Mouse (Mus musculus): Measurements from ENCODE around the gene Mogat1. TPM values are rescaled to one million over a fixed set of nuclear protein-coding genes. Genes with fewer than 3 reads are reported as not detected.
A peak's percentile ranks its signal among the peaks of the same experiment; 100 is the strongest.
"Not testable (repeated sequence)": the region's sequence is repeated elsewhere in the genome, so short reads cannot be mapped to it uniquely, and the experiment has no call there.

The Mogat1 gene
- 0.39 and 0.46 TPM in 2 replicates for polyA plus RNA-seq (2015; fragmentation: Nextera tagmentation; extraction: Ambion mirVana)

- Histone ChIP-seq H3K36me3 (ENCODE audit: insufficient read depth, low read length) (no peaks in the 10 kb centered on the region), H3K4me2 (replicated peaks; ENCODE audit: low read depth, low read length) (peak within 1 kb of the TSS; percentile 55), H3K9me3 (ENCODE audit: low read length) (no peaks in the 10 kb centered on the region), H3K4me1 (ENCODE audit: insufficient read depth, low read length) (no peaks in the 10 kb centered on the region; the same call in 1 of the 2 replicates), H3K9ac (replicated peaks; ENCODE audit: low read length) (0 out of 2 replicates have a peak within 1 kb of the TSS, but pooled peaks have one; percentile 31), H3K4me3 (ENCODE audit: low read length) (peak within 1 kb of the TSS; percentile 23), H3K27ac (ENCODE audit: low read length) (no peak within 1 kb of the TSS), H3K27me3 (ENCODE audit: insufficient read depth, low read length) (no peaks in the 10 kb centered on the region; the same call in 1 of the 2 replicates)
- WGBS: 58% methylated on average over 5 of the region's 5 CpGs
- ATAC-seq (ENCODE audit: low FRiP score, low TSS enrichment): no peak
These were observed at the start of gene Mogat1 for GRCm38 (mm10) chr1:78510862-78511261. TSS of gene Mogat1 (plus strand) at chr1:78510991.

DNA sequence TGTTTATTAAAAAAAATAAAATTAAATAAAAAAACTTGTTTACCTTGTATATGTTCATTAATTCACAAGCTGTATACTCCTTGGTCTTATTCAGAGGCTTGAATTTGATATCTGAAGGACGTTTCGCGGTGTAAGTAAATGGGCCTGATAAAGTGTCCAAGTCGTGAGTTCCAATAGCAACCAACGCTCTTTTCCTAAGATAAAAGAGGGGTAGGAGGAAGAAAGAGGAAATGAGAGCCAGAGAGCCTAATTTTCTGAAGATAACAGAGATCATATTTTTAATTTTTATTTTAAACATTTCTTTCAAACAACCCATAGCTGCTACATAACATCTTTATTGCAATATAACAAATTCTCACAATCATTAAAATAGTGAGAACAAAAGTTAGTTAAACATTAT is 38.4 kb upstream of the Mogat1 start:
- Histone ChIP-seq H3K4me3 (ENCODE audit: low read length) (no peak overlapping the region), H3K4me2 (replicated peaks; ENCODE audit: low read depth, low read length) (no peak overlapping the region), H3K27ac (ENCODE audit: low read length) (no peak overlapping the region), H3K9ac (replicated peaks; ENCODE audit: low read length) (no peak overlapping the region), H3K9me3 (ENCODE audit: low read length) (no peaks in the 10 kb centered on the region), H3K27me3 (ENCODE audit: insufficient read depth, low read length) (no peaks in the 10 kb centered on the region), H3K36me3 (ENCODE audit: insufficient read depth, low read length) (peaks cover 34% of the 10 kb centered on the region), H3K4me1 (ENCODE audit: insufficient read depth, low read length) (no peaks in the 10 kb centered on the region)
- 92% methylated on average over 5 of the region's 5 CpGs for WGBS
- ATAC-seq (ENCODE audit: low FRiP score, low TSS enrichment): no peak

DNA sequence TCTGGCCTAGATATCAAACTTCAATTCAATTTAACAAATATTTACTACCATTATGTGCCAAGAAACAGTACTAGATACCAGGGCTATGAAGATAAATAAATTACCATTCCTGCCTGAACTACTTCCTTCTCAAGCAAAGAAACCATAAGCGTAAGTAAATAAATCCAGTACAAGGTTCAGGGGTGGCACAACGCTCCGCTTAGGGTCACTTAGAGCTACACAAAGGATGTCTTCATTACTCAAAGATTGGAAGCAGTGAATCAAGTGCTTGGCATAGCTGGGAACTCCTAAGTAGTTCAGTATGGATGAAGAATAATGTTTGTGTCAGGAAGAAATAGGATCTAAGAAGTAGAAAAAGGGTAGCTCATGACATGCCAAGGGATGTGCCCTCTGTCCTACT is 27.4 kb upstream of the Mogat1 start:
- H3K9me3 ChIP-seq (ENCODE audit: low read length): no peaks in the 10 kb centered on the region
- H3K4me3 ChIP-seq (ENCODE audit: low read length): no peak overlapping the region
- ATAC-seq (ENCODE audit: low FRiP score, low TSS enrichment): no peak
- H3K9ac ChIP-seq (replicated peaks; ENCODE audit: low read length): no peak overlapping the region
- peaks cover 12% of the 10 kb centered on the region; the same call in 1 of the 2 replicates for H3K36me3 ChIP-seq (ENCODE audit: insufficient read depth, low read length)
- H3K4me1 ChIP-seq (ENCODE audit: insufficient read depth, low read length): peaks cover 9% of the 10 kb centered on the region
- H3K4me2 ChIP-seq (replicated peaks; ENCODE audit: low read depth, low read length): no peak overlapping the region
- H3K27ac ChIP-seq (ENCODE audit: low read length): no peak overlapping the region
- 91% methylated on average over 3 of the region's 3 CpGs for WGBS
- no peaks in the 10 kb centered on the region for H3K27me3 ChIP-seq (ENCODE audit: insufficient read depth, low read length)

- Histone ChIP-seq H3K4me1 (ENCODE audit: insufficient read depth, low read length) (peaks cover 9% of the 10 kb centered on the region), H3K4me3 (ENCODE audit: low read length) (no peak overlapping the region), H3K4me2 (replicated peaks; ENCODE audit: low read depth, low read length) (no peak overlapping the region), H3K27me3 (ENCODE audit: insufficient read depth, low read length) (no peaks in the 10 kb centered on the region), H3K27ac (ENCODE audit: low read length) (no peak overlapping the region), H3K9ac (replicated peaks; ENCODE audit: low read length) (no peak overlapping the region), H3K9me3 (ENCODE audit: low read length) (no peaks in the 10 kb centered on the region), H3K36me3 (ENCODE audit: insufficient read depth, low read length) (peaks cover 12% of the 10 kb centered on the region; the same call in 1 of the 2 replicates)
- ATAC-seq (ENCODE audit: low FRiP score, low TSS enrichment): no peak
- 74% methylated on average over 2 of the region's 2 CpGs for WGBS
These were observed 26.4 kb upstream of the Mogat1 start for GRCm38 (mm10) chr1:78484361-78484760.

DNA sequence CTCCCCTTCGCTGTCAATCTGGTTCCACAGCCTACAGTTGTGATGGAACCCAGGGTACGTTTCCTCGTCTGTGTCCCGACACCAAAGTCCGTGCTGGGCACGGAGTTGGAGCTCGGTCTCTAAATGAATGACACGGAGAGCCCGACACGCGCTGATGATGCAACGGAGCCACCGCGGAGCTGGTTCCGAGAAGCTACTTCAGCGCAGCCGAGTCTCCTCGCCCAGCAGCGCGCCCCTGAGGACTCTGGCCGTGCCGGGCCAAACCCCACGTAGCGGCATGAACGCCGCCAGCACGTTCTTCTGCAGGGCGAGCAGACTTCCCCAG is 22.4 kb upstream of the Mogat1 start:
- H3K4me2 ChIP-seq (replicated peaks; ENCODE audit: low read depth, low read length): peak overlapping the region; percentile 93
- peaks cover 13% of the 10 kb centered on the region for H3K4me1 ChIP-seq (ENCODE audit: insufficient read depth, low read length)
- H3K4me3 ChIP-seq (ENCODE audit: low read length): peak overlapping the region; percentile 100
- no peaks in the 10 kb centered on the region for H3K27me3 ChIP-seq (ENCODE audit: insufficient read depth, low read length)
- H3K36me3 ChIP-seq (ENCODE audit: insufficient read depth, low read length): no peaks in the 10 kb centered on the region
- peak overlapping the region; percentile 73; the same call in 1 of the 2 replicates for H3K27ac ChIP-seq (ENCODE audit: low read length)
- H3K9me3 ChIP-seq (ENCODE audit: low read length): no peaks in the 10 kb centered on the region
- under 1% methylated on average over 28 of the region's 28 CpGs for WGBS
- peak overlapping the region; percentile 94 for H3K9ac ChIP-seq (replicated peaks; ENCODE audit: low read length)
- ATAC-seq (ENCODE audit: low FRiP score, low TSS enrichment): no peak

DNA sequence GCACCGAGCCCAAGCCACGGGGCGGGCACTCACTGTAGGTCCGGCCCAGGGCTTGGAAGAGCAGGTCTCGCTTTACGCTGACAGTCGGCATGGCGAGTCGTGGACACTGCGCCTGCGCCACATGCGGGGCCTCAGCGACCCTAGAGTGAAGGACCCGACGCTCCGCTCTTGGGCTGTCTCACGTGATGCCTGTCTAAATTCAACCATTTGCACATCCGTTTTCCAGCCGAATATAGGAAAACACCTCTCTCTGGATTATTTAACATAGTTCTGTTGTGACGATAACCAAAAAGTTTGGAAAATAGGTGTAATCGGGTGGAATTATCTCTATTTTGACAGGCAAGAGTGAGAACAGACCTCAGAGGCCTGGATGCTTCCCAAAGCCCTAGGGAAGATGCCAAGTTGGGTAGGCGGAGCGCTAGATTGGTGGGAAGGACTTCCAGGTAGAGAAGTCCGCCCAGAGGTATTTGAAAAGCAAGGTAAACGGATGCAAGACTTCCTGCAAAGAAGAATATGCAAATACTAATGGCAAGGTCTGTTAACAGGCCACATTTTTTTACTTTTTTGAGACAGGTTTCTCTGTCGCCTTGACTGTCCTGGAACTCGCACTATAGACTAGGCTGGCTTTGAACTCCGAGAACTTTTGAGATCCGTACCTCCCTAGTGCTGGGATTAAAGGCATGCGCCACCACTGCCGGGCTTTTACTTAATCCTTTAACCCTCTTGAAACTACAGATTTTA is 21.9 kb upstream of the Mogat1 start, which contains the start of gene Farsb:
TSS of gene Farsb (minus strand) at position 146 of the 741 bp plus-strand sequence.
- peak within 1 kb of the TSS; percentile 94 for H3K9ac ChIP-seq (replicated peaks; ENCODE audit: low read length)
- H3K9me3 ChIP-seq (ENCODE audit: low read length): no peaks in the 10 kb centered on the region
- WGBS: under 1% methylated on average over 31 of the region's 31 CpGs
- peak; percentile 98 for ATAC-seq (ENCODE audit: low FRiP score, low TSS enrichment)
- no peaks in the 10 kb centered on the region for H3K36me3 ChIP-seq (ENCODE audit: insufficient read depth, low read length)
- no peaks in the 10 kb centered on the region for H3K27me3 ChIP-seq (ENCODE audit: insufficient read depth, low read length)
- peaks cover 13% of the 10 kb centered on the region for H3K4me1 ChIP-seq (ENCODE audit: insufficient read depth, low read length)
- peak within 1 kb of the TSS; percentile 73; the same call in 1 of the 2 replicates for H3K27ac ChIP-seq (ENCODE audit: low read length)
- peak within 1 kb of the TSS; percentile 93 for H3K4me2 ChIP-seq (replicated peaks; ENCODE audit: low read depth, low read length)
- peak within 1 kb of the TSS; percentile 100 for H3K4me3 ChIP-seq (ENCODE audit: low read length)

DNA sequence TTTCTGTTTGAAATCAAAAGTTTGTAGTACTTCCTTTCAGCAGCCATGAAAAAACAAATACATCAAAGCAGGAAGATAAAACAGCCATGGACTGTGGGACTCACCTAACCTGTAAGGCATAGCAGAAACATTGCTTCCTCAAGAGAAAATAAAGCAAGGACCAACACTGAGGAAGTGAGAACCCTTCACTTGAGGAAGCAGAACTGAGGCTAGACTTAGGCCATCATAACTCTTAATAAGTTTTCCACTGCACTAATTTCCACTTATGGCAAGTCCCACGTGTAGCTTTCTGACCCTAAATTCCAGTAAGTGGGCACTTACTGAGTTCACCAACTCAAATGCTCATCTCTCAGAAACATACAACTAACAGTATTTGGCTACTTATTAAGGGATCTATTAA is 20.6 kb upstream of the Mogat1 start:
- Histone ChIP-seq H3K36me3 (ENCODE audit: insufficient read depth, low read length) (no peaks in the 10 kb centered on the region), H3K4me1 (ENCODE audit: insufficient read depth, low read length) (peaks cover 13% of the 10 kb centered on the region), H3K9ac (replicated peaks; ENCODE audit: low read length) (no peak overlapping the region), H3K27me3 (ENCODE audit: insufficient read depth, low read length) (no peaks in the 10 kb centered on the region), H3K27ac (ENCODE audit: low read length) (no peak overlapping the region), H3K4me2 (replicated peaks; ENCODE audit: low read depth, low read length) (no peak overlapping the region), H3K4me3 (ENCODE audit: low read length) (no peak overlapping the region), H3K9me3 (ENCODE audit: low read length) (no peaks in the 10 kb centered on the region)
- ATAC-seq (ENCODE audit: low FRiP score, low TSS enrichment): no peak
- WGBS: 56% methylated on average over 1 of the region's 1 CpGs

DNA sequence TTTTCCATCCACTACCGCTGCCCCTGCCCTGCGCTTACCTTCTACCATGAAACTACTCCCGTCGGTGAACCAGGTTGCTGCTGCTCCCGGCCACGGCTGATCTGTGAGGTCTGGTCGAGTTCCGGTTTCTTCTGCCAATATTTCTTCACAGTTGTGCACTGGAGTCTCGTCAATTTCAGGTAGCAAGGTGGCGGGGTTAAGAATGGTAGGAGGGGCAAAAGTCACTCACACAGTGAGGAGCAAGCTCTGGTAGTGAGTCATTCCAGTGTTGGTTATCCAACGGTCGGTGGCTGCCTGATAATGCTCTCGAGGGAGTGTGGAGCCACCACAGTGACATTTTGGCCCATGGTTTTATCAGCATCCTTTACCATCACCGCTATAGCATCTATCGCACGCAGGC is 9.8 kb upstream of the Mogat1 start:
- H3K4me3 ChIP-seq (ENCODE audit: low read length): no peak overlapping the region
- WGBS: 89% methylated on average over 16 of the region's 16 CpGs
- no peaks in the 10 kb centered on the region for H3K27me3 ChIP-seq (ENCODE audit: insufficient read depth, low read length)
- H3K9me3 ChIP-seq (ENCODE audit: low read length): no peaks in the 10 kb centered on the region
- H3K4me1 ChIP-seq (ENCODE audit: insufficient read depth, low read length): no peaks in the 10 kb centered on the region
- no peaks in the 10 kb centered on the region for H3K36me3 ChIP-seq (ENCODE audit: insufficient read depth, low read length)
- H3K4me2 ChIP-seq (replicated peaks; ENCODE audit: low read depth, low read length): no peak overlapping the region
- no peak overlapping the region for H3K9ac ChIP-seq (replicated peaks; ENCODE audit: low read length)
- ATAC-seq (ENCODE audit: low FRiP score, low TSS enrichment): no peak
- no peak overlapping the region for H3K27ac ChIP-seq (ENCODE audit: low read length)

DNA sequence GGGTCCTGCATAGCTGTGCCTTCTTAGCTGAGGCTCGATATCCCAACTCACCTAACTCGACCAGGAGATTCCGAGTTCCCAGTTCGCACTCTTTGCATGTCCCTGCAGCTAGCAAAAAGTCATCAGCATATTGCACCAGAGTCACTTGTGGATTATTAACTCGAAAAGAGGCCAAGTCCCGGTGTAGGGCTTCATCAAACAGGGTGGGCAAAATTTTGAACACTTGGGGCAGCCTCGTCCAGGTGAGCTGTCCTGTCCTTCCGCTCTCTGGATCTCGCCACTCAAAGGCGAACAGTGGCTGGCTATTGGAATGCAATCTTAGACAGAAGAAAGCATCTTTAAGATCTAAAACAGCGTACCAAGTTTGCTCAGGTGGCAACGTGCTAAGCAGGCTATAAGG is 8.9 kb upstream of the Mogat1 start:
- not testable (repeated sequence) for H3K9ac ChIP-seq (replicated peaks; ENCODE audit: low read length); ATAC-seq (ENCODE audit: low FRiP score, low TSS enrichment); H3K27me3 ChIP-seq (ENCODE audit: insufficient read depth, low read length); H3K9me3 ChIP-seq (ENCODE audit: low read length); H3K36me3 ChIP-seq (ENCODE audit: insufficient read depth, low read length); H3K4me3 ChIP-seq (ENCODE audit: low read length); H3K4me1 ChIP-seq (ENCODE audit: insufficient read depth, low read length); H3K27ac ChIP-seq (ENCODE audit: low read length); H3K4me2 ChIP-seq (replicated peaks; ENCODE audit: low read depth, low read length)
- 83% methylated on average over 12 of the region's 12 CpGs for WGBS

DNA sequence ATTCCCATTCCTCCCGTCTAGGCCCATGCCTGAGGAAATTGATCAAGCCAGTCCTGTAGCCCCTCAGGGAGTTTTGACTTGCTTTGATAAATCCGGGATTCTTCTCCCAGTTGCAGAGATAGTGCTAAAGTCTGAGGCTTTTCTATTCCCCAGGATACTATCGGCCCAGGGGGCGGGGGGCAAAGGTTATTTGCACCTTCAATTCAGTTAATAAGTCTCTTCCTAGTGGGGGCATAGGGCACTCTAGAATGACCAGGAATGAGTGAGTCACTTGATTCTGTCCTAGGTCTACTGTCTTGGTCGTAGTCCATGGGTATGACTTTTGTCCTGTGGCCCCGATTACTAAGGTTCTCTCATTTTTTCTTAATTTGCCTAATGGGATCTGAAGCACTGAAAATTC is 8.3 kb upstream of the Mogat1 start:
- Histone ChIP-seq H3K4me3 (ENCODE audit: low read length) (no peak overlapping the region), H3K4me2 (replicated peaks; ENCODE audit: low read depth, low read length) (no peak overlapping the region), H3K27me3 (ENCODE audit: insufficient read depth, low read length) (no peaks in the 10 kb centered on the region), H3K9ac (replicated peaks; ENCODE audit: low read length) (no peak overlapping the region), H3K36me3 (ENCODE audit: insufficient read depth, low read length) (no peaks in the 10 kb centered on the region), H3K9me3 (ENCODE audit: low read length) (no peaks in the 10 kb centered on the region), H3K27ac (ENCODE audit: low read length) (no peak overlapping the region), H3K4me1 (ENCODE audit: insufficient read depth, low read length) (no peaks in the 10 kb centered on the region)
- 0 out of 2 replicates have a peak, but pooled peaks have one; percentile 54 for ATAC-seq (ENCODE audit: low FRiP score, low TSS enrichment)
- WGBS: 80% methylated on average over 6 of the region's 6 CpGs

All from kidney, embryonic 16.5 days (tissue).